Mouse (Mus musculus) MEL (cell line): ENCODE results near the gene G430095P16Rik. TPM values are rescaled to one million over a fixed set of nuclear protein-coding genes. Genes with fewer than 3 reads are reported as not detected.

Experiments used
- DNase-seq: peaks from one replicate; pipeline ENCODE4 v3.0.0; 2011; ENCODE audit warnings: low read depth, low spot score
- H3K27ac ChIP-seq: 2 replicates; pipeline ENCODE4 v1.5.1; 2012; ENCODE audit warnings: low read depth, mild to moderate bottlenecking, control low read depth, low read length, moderate library complexity; ENCODE audit not compliant: control insufficient read depth
- H3K27me3 ChIP-seq, 2 experiments: fragments of 150-350 bp in 1 of 2; sonication (generic) in 1 of 2; 2 replicates each; pipeline ENCODE4 v1.6.1; 2012; ENCODE audit warnings: low read length in 2 of 2, mild to moderate bottlenecking in 2 of 2, improper control_type of control experiment in 1 of 2, moderate library complexity in 1 of 2; ENCODE audit not compliant: insufficient read depth in 2 of 2, control insufficient read depth in 1 of 2
- H3K36me3 ChIP-seq, 2 experiments: 2 replicates each; pipeline ENCODE4 v1.6.1; 2012 to 2014; ENCODE audit warnings: low read length in 2 of 2, improper control_type of control experiment in 1 of 2, inconsistent platforms in 1 of 2, mild to moderate bottlenecking in 1 of 2; ENCODE audit not compliant: insufficient read depth in 2 of 2, control insufficient read depth in 1 of 2
- H3K4me1 ChIP-seq, 2 experiments: fragments of 150-350 bp in 1 of 2; sonication (generic) in 1 of 2; 2 replicates each; pipeline ENCODE4 v1.6.1; 2012; ENCODE audit warnings: low read length in 2 of 2, improper control_type of control experiment in 1 of 2, mild to moderate bottlenecking in 1 of 2; ENCODE audit not compliant: insufficient read depth in 2 of 2, control insufficient read depth in 1 of 2
- H3K4me3 ChIP-seq, 2 experiments: fragments of 150-350 bp in 1 of 2; sonication (generic) in 1 of 2; 2 replicates each; pipeline ENCODE4 v1.5.1; 2012; ENCODE audit warnings: low read depth in 2 of 2, low read length in 2 of 2, mild to moderate bottlenecking in 2 of 2, moderate library complexity in 2 of 2, control low read depth in 1 of 2, improper control_type of control experiment in 1 of 2; ENCODE audit not compliant: control insufficient read depth in 1 of 2, insufficient read depth in 1 of 2
- H3K79me2 ChIP-seq: 2 replicates; pipeline ENCODE4 v1.6.1; 2012; ENCODE audit warnings: mild to moderate bottlenecking, low read length, moderate library complexity; ENCODE audit not compliant: control insufficient read depth, poor library complexity, insufficient read depth
- H3K9ac ChIP-seq: 2 replicates; pipeline ENCODE4 v1.6.1; 2012; ENCODE audit warnings: low read depth, mild to moderate bottlenecking, control low read depth, low read length, moderate library complexity; ENCODE audit not compliant: control insufficient read depth, poor library complexity, severe bottlenecking
- H3K9me3 ChIP-seq: fragments of 150-350 bp; sonication (generic); replicated peaks from 2 replicates; pipeline ENCODE4 v1.6.1; 2012; ENCODE audit warnings: mild to moderate bottlenecking, low read length, improper control_type of control experiment, moderate library complexity; ENCODE audit not compliant: insufficient read depth
- CHD1 ChIP-seq: IDR thresholded peaks from 2 replicates; pipeline ENCODE4 v1.6.1; 2012; ENCODE audit warnings: low read depth, mild to moderate bottlenecking, inconsistent platforms, low read length, improper control_type of control experiment
- CHD2 ChIP-seq: IDR thresholded peaks from 2 replicates; pipeline ENCODE4 v1.6.1; 2011; ENCODE audit warnings: low read length, improper control_type of control experiment
- CTCF ChIP-seq, 3 experiments: IDR thresholded peaks in 2 of 3; conservative IDR thresholded peaks in 1 of 3; 2 replicates each; pipeline ENCODE4 v1.5.1; 2011 to 2012; ENCODE audit warnings: low read length in 3 of 3, low read depth in 2 of 3, mild to moderate bottlenecking in 2 of 3, improper control_type of control experiment in 1 of 3, inconsistent platforms in 1 of 3, mixed read lengths in 1 of 3, moderate library complexity in 1 of 3; ENCODE audit not compliant: control insufficient read depth in 1 of 3, insufficient read depth in 1 of 3, poor library complexity in 1 of 3, severe bottlenecking in 1 of 3
- E2F4 ChIP-seq: IDR thresholded peaks from 2 replicates; pipeline ENCODE4 v1.6.1; 2011; ENCODE audit warnings: low read depth, low read length, improper control_type of control experiment, borderline replicate concordance
- ELF1 ChIP-seq: IDR thresholded peaks from 2 replicates; pipeline ENCODE4 v1.6.1; 2014; ENCODE audit warnings: low read depth, mild to moderate bottlenecking, inconsistent platforms, low read length, improper control_type of control experiment, moderate library complexity
- EP300 ChIP-seq, 2 experiments: IDR thresholded peaks; 2 replicates each; pipeline ENCODE4 v1.6.1; 2011; ENCODE audit warnings: improper control_type of control experiment in 2 of 2, low read length in 2 of 2, low read depth in 1 of 2, mild to moderate bottlenecking in 1 of 2
- ETS1 ChIP-seq: IDR thresholded peaks from 2 replicates; pipeline ENCODE4 v1.6.1; 2012; ENCODE audit warnings: low read depth, mild to moderate bottlenecking, inconsistent platforms, low read length, improper control_type of control experiment, moderate library complexity
- GABPA ChIP-seq: IDR thresholded peaks from 2 replicates; pipeline ENCODE4 v1.6.1; 2012; ENCODE audit warnings: low read depth, mild to moderate bottlenecking, inconsistent platforms, low read length, improper control_type of control experiment, moderate library complexity
- GATA1 ChIP-seq: IDR thresholded peaks from 2 replicates; pipeline ENCODE4 v1.6.1; 2011; ENCODE audit warnings: low read depth, low read length, improper control_type of control experiment
- HCFC1 ChIP-seq: IDR thresholded peaks from 2 replicates; pipeline ENCODE4 v1.6.1; 2012; ENCODE audit warnings: low read depth, mild to moderate bottlenecking, inconsistent platforms, low read length, improper control_type of control experiment, moderate library complexity
- MAX ChIP-seq: IDR thresholded peaks from 2 replicates; pipeline ENCODE4 v1.6.1; 2011; ENCODE audit warnings: low read length, improper control_type of control experiment
- MEF2A ChIP-seq: IDR thresholded peaks from 2 replicates; pipeline ENCODE4 v1.6.1; 2014; ENCODE audit warnings: low read depth, mild to moderate bottlenecking, inconsistent platforms, low read length, improper control_type of control experiment; ENCODE audit not compliant: poor library complexity, insufficient replicate concordance, severe bottlenecking; ENCODE audit errors: extremely low read depth
- MXI1 ChIP-seq: IDR thresholded peaks from 2 replicates; pipeline ENCODE4 v1.6.1; 2011; ENCODE audit warnings: mild to moderate bottlenecking, low read depth, low read length, improper control_type of control experiment
- NELFE ChIP-seq: IDR thresholded peaks from 2 replicates; pipeline ENCODE4 v1.6.1; 2011; ENCODE audit warnings: low read depth, low read length, improper control_type of control experiment
- POLR2A ChIP-seq, 2 experiments: IDR thresholded peaks; 2 replicates each; pipeline ENCODE4 v1.6.1; 2011 to 2012; ENCODE audit warnings: low read length in 2 of 2, mild to moderate bottlenecking in 2 of 2, control low read depth in 1 of 2, improper control_type of control experiment in 1 of 2, low read depth in 1 of 2, moderate library complexity in 1 of 2; ENCODE audit not compliant: control insufficient read depth in 1 of 2, insufficient read depth in 1 of 2, poor library complexity in 1 of 2
- POLR2AphosphoS2 ChIP-seq: IDR thresholded peaks from 2 replicates; pipeline ENCODE4 v1.6.1; 2011; ENCODE audit warnings: low read length, improper control_type of control experiment
- POLR2AphosphoS5 ChIP-seq: IDR thresholded peaks from 2 replicates; pipeline ENCODE4 v1.6.1; 2012; ENCODE audit warnings: low read depth, borderline replicate concordance, mild to moderate bottlenecking, inconsistent platforms, low read length, moderate library complexity, mixed read lengths
- RAD21 ChIP-seq: IDR thresholded peaks from 2 replicates; pipeline ENCODE4 v1.6.1; 2011; ENCODE audit warnings: mild to moderate bottlenecking, low read depth, low read length, improper control_type of control experiment
- SIN3A ChIP-seq: IDR thresholded peaks from 2 replicates; pipeline ENCODE4 v1.6.1; 2012; ENCODE audit warnings: low read length, improper control_type of control experiment, inconsistent platforms
- SMC3 ChIP-seq: IDR thresholded peaks from 2 replicates; pipeline ENCODE4 v1.6.1; 2011; ENCODE audit warnings: low read depth, low read length, improper control_type of control experiment
- TAL1 ChIP-seq: IDR thresholded peaks from 2 replicates; pipeline ENCODE4 v1.6.1; 2012; ENCODE audit warnings: mild to moderate bottlenecking, inconsistent platforms, low read length, moderate library complexity, mixed read lengths
- TBP ChIP-seq: IDR thresholded peaks from 2 replicates; pipeline ENCODE4 v1.8.0; 2011; ENCODE audit warnings: low read depth, low read length, improper control_type of control experiment
- TCF12 ChIP-seq: IDR thresholded peaks from 2 replicates; pipeline ENCODE4 v1.6.1; 2014; ENCODE audit warnings: low read depth, mild to moderate bottlenecking, inconsistent platforms, low read length, improper control_type of control experiment, moderate library complexity
- UBTF ChIP-seq: IDR thresholded peaks from 2 replicates; pipeline ENCODE4 v1.6.1; 2012; ENCODE audit warnings: low read depth, mild to moderate bottlenecking, inconsistent platforms, low read length, improper control_type of control experiment, moderate library complexity, borderline replicate concordance; ENCODE audit not compliant: insufficient read depth
- ZC3H11A ChIP-seq: IDR thresholded peaks from 2 replicates; pipeline ENCODE4 v1.6.1; 2012; ENCODE audit warnings: low read depth, mild to moderate bottlenecking, inconsistent platforms, low read length, improper control_type of control experiment
- ZKSCAN1 ChIP-seq: IDR thresholded peaks from 2 replicates; pipeline ENCODE4 v1.6.1; 2012; ENCODE audit warnings: low read depth, mild to moderate bottlenecking, inconsistent platforms, low read length, improper control_type of control experiment, moderate library complexity
- ZMIZ1 ChIP-seq: IDR thresholded peaks from 2 replicates; pipeline ENCODE4 v1.6.1; 2012; ENCODE audit warnings: low read depth, mild to moderate bottlenecking, inconsistent platforms, low read length, improper control_type of control experiment, moderate library complexity
- polyA plus RNA-seq, 2 experiments: library from polyadenylated mRNA; stranded (reverse) in 1 of 2; unstranded in 1 of 2; fragments of >175 nt in 1 of 2; fragments of >200 nt in 1 of 2; gene quantifications; 2 replicates each; pipeline versions ENCODE4 v1.2.1 to v1.2.4; 2012; ENCODE audit warnings: low replicate concordance in 2 of 2, low read depth in 1 of 2; ENCODE audit not compliant: insufficient read length in 2 of 2, insufficient read depth in 1 of 2, missing spikeins in 1 of 2
- total RNA-seq: library from RNA; depleted of rRNA; stranded (reverse); fragments of 300-350 nt; gene quantifications from 2 replicates; pipeline ENCODE4 v1.2.3, GENCODE M21; 2012

Gene G430095P16Rik
- total and polyA plus RNA-seq, 3 experiments, result 5.6 to 17.1 TPM; not detected in 1

DNA sequence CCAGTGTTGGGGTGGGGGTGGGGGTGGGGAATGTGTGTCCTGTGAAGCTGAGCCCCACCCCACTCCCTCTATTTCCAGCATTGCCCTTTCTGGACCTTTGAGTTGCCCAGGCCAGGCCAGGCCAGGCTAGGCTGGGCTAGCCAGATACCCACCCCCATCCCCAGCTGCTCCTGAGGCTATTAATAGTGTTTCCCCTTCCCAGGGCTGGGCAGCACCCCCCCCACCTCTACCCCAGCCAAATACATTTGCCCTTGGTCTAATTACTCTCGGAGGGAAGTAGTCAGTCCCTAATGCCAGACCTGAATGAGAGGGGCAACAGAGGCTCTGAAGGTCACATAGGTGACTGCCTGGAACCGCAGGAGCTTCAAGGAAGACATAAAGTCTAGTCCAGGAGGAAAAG, 12.8 kb downstream of the G430095P16Rik start:
- Histone ChIP-seq H3K4me1 (peaks cover 15 to 19% of the 10 kb centered on the region in 2 experiments), H3K27ac (no peak overlapping the region), H3K4me3 (no peak overlapping the region), H3K9me3 (no peaks in the 10 kb centered on the region)
- no peak for DNase-seq
- TF ChIP-seq E2F4 (no peak), POLR2A (IDR thresholded peaks at IDR 0.05; ENCODE audit: control insufficient read depth in 1 of 2, insufficient read depth in 1 of 2, low read depth in 1 of 2, low read length in 2 of 2, poor library complexity in 1 of 2) (no peak), MAX (no peak), GABPA (no peak), ELF1 (no peak), SIN3A (no peak), UBTF (no peak), CTCF (IDR thresholded peaks at IDR 0.05 in 2 of 3, conservative IDR thresholded peaks at IDR 0.05 in 1 of 3; ENCODE audit: control insufficient read depth in 1 of 3, insufficient read depth in 1 of 3, low read depth in 2 of 3, low read length in 3 of 3, poor library complexity in 1 of 3, severe bottlenecking in 1 of 3) (no peak)
- TF ChIP-seq, all 39 proteins: peak for 0
- Histone ChIP-seq H3K9ac (no peak overlapping the region), H3K27me3 (no peaks in the 10 kb centered on the region), H3K79me2 (no peaks in the 10 kb centered on the region), H3K36me3 (peaks cover 0 to 13% of the 10 kb centered on the region in 2 experiments; a peak in 3 of 4 replicates)

DNA sequence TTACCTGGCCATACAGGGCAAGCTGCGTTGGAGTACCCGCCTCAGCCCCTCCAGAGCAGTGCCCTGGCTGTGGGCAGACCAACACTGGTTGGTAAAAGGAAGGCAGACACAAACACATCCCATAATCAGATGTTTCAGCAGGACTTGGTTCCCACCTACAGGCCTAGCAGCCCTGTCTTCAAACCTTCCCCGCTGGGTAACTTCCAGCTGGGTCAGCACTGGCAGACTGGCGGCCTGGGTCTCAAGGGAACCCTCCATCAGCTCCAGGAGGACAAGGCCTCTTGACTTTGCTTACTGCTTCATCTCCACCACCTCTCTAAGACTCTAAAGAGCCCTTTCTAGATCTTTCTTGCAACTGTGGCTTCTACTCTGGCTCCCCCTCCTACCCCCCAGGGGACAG, 13.7 kb downstream of the G430095P16Rik start:
- Histone ChIP-seq H3K4me1 (peaks cover 9 to 13% of the 10 kb centered on the region in 2 experiments), H3K27me3 (no peaks in the 10 kb centered on the region), H3K27ac (no peak overlapping the region)

DNA sequence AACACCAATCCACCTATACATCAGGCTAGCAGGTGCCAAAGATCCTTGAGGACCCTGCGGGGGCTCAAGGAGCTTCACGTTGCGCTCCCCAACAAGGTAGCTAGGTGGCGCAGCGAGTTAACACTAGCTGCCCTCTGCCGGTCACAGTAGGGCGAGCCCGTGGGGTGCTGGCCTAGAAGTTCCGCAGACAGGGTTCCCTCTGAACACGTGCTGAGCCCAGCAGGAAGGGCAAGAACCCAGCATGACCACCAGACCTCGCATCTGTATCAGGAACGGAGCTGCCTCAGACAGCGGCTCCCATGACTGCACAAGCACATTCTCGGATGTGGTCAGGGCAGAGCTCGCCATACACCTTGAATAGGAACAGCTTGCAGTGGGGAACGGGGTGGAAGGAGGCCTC, 14.8 kb downstream of the G430095P16Rik start:
- Histone ChIP-seq H3K9ac (no peak overlapping the region), H3K27me3 (no peaks in the 10 kb centered on the region), H3K4me3 (no peak overlapping the region), H3K4me1 (peaks cover 0 to 2% of the 10 kb centered on the region in 2 experiments; a peak in 3 of 4 replicates), H3K36me3 (peaks cover 0 to 1% of the 10 kb centered on the region in 2 experiments; a peak in 2 of 4 replicates), H3K79me2 (no peaks in the 10 kb centered on the region), H3K27ac (no peak overlapping the region), H3K9me3 (no peaks in the 10 kb centered on the region)
- peak; percentile 46 for DNase-seq
- TF ChIP-seq ZMIZ1 (no peak), HCFC1 (no peak), CHD1 (no peak), UBTF (no peak), SMC3 (peak; percentile 45), RAD21 (peak; percentile 29), TBP (no peak), NELFE (no peak), MXI1 (no peak), E2F4 (no peak), CHD2 (no peak), POLR2A (IDR thresholded peaks at IDR 0.05; ENCODE audit: control insufficient read depth in 1 of 2, insufficient read depth in 1 of 2, low read depth in 1 of 2, low read length in 2 of 2, poor library complexity in 1 of 2) (no peak), CTCF (IDR thresholded peaks at IDR 0.05 in 2 of 3, conservative IDR thresholded peaks at IDR 0.05 in 1 of 3; ENCODE audit: control insufficient read depth in 1 of 3, insufficient read depth in 1 of 3, low read depth in 2 of 3, low read length in 3 of 3, poor library complexity in 1 of 3, severe bottlenecking in 1 of 3) (peak; percentile 48 to 92 (median 82)), TAL1 (no peak), MEF2A (no peak), GATA1 (no peak), ZC3H11A (peak; percentile 15; the same call in 1 of the 2 replicates), EP300 (IDR thresholded peaks at IDR 0.05; ENCODE audit: low read depth in 1 of 2, low read length in 2 of 2) (no peak)

More for the DNA sequence above, 13.7 kb downstream of the G430095P16Rik start:
- DNase-seq, result no peak
- no peak overlapping the region for H3K9ac ChIP-seq
- TF ChIP-seq ETS1 (no peak), RAD21 (no peak), CTCF (IDR thresholded peaks at IDR 0.05 in 2 of 3, conservative IDR thresholded peaks at IDR 0.05 in 1 of 3; ENCODE audit: control insufficient read depth in 1 of 3, insufficient read depth in 1 of 3, low read depth in 2 of 3, low read length in 3 of 3, poor library complexity in 1 of 3, severe bottlenecking in 1 of 3) (no peak), POLR2AphosphoS2 (no peak), MEF2A (no peak), ZKSCAN1 (no peak), TCF12 (no peak), POLR2AphosphoS5 (no peak)
- no peak overlapping the region for H3K4me3 ChIP-seq
- H3K79me2 ChIP-seq, result no peaks in the 10 kb centered on the region
- H3K9me3 ChIP-seq, result no peaks in the 10 kb centered on the region
- H3K36me3 ChIP-seq, result peaks cover 0 to 8% of the 10 kb centered on the region in 2 experiments; a peak in 3 of 4 replicates
